Mouse (Mus musculus): Measurements from ENCODE around the gene Alyref.

Gene Alyref

GRCm38 (mm10) chr11:120547469-120547868 lies 50.7 kb downstream of the Alyref start:
- no peak for DNase-seq (ENCODE audit: low spot score in 2 of 2)

DNA sequence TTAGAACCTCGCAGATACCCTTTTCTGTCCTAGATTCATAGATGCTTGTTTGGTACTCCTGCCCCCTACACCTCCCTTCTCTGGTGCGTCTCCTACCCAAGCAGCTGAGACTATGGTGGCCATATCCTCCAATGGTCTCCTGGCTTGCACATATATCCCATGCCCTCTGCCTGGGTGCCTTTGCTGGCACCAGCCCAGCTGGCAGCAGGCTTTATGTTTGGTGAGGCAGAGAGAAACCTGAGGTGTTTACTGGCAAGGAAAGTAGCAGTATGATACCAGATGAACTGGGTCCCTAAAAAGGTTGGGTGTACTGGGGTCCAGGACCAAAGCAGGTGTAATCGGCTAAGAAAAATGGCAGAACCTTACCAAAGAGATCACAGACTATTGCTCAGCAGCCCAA lies 52.2 kb downstream of the Alyref start:
- DNase-seq (ENCODE audit: low spot score in 2 of 2): no peak

GRCm38 (mm10) chr11:120542376-120542775 lies 55.8 kb downstream of the Alyref start:
- no peak for DNase-seq (ENCODE audit: low spot score in 2 of 2)
